Comparison of ENCODE assay signal across 8 mouse cellular contexts in the genomic region with DNA sequence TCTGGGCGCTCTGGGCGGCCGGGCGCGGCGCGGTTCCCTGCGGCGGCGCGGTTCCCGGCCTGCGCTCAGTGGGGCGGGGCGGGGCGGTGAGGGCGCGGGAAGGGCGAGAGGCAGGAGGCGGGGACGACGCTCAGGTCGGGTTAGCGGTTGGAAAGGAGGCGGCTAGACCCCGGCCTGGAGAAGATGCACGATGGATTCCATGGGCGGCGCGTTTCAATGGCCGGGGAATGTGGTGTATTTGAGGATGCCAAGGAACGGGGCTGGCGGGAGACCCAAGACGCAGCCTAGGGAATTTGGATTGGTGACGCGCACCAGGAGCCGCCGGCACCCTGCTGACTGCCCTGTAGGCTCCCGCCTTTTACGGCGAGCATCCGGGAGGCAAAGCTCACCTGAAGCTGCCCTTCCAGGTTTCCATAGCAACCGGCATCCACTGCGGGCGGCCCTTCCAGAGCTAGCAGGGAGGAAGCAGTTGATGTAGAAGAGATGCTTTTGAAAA. TPM values are rescaled to one million over a fixed set of nuclear protein-coding genes. Genes with fewer than 3 reads are reported as not detected.
A peak's percentile ranks its signal among the peaks of the same experiment; 100 is the strongest.
DNase-seq lines count a peak whose midpoint lies in the region; ATAC-seq lines count a peak whose summit lies in the region.

No protein-coding gene starts in this region.

- H3K27me3 ChIP-seq in heart, embryonic 10.5 days (ENCODE audit: insufficient read depth, poor library complexity, severe bottlenecking): no peaks in the 10 kb centered on the region
- no peaks in the 10 kb centered on the region for H3K27me3 ChIP-seq in hindbrain, embryonic 11.5 days (ENCODE audit: control insufficient read depth, insufficient read depth, low read length)
- H3K27me3 ChIP-seq in stomach, embryonic 16.5 days (ENCODE audit: control insufficient read depth, insufficient read depth, low read length): no peaks in the 10 kb centered on the region

- ATAC-seq in hindbrain, embryonic 11.5 days (ENCODE audit: low FRiP score): peak; percentile 91
- peak; percentile 94 for ATAC-seq in megakaryocyte-erythroid progenitor cell, adult 5-6 weeks (replicated peaks; ENCODE audit: low FRiP score, low TSS enrichment, poor library complexity, severe bottlenecking)
- ATAC-seq in stomach, embryonic 16.5 days (ENCODE audit: insufficient read depth, low FRiP score): peak; percentile 94

- no peaks in the 10 kb centered on the region for H3K9me3 ChIP-seq in heart, embryonic 10.5 days
- no peaks in the 10 kb centered on the region for H3K9me3 ChIP-seq in hindbrain, embryonic 11.5 days (ENCODE audit: control insufficient read depth, low read length)
- H3K9me3 ChIP-seq in stomach, embryonic 16.5 days (replicated peaks; ENCODE audit: control insufficient read depth, low read length): no peaks in the 10 kb centered on the region

- H3K9ac ChIP-seq in hindbrain, embryonic 11.5 days (ENCODE audit: low read depth, low read length): peak overlapping the region; percentile 92
- H3K9ac ChIP-seq in stomach, embryonic 16.5 days (ENCODE audit: low read length): peak overlapping the region; percentile 97

- H3K27ac ChIP-seq in heart, embryonic 10.5 days: peak overlapping the region; percentile 98
- peak overlapping the region; percentile 98 for H3K27ac ChIP-seq in hindbrain, embryonic 11.5 days (ENCODE audit: low read depth, low read length)
- H3K27ac ChIP-seq in stomach, embryonic 16.5 days (ENCODE audit: low read length): peak overlapping the region; percentile 98

- H3K4me3 ChIP-seq in heart, embryonic 10.5 days: peak overlapping the region; percentile 80
- peak overlapping the region; percentile 81 for H3K4me3 ChIP-seq in hindbrain, embryonic 11.5 days (ENCODE audit: low read depth, low read length)
- H3K4me3 ChIP-seq in stomach, embryonic 16.5 days (replicated peaks; ENCODE audit: low read length): peak overlapping the region; percentile 85

- H3K4me2 ChIP-seq in hindbrain, embryonic 11.5 days (replicated peaks; ENCODE audit: low read depth, low read length): peak overlapping the region; percentile 53
- peak overlapping the region; percentile 87 for H3K4me2 ChIP-seq in stomach, embryonic 16.5 days (ENCODE audit: low read depth, low read length)

- peaks cover 42% of the 10 kb centered on the region for H3K36me3 ChIP-seq in heart, embryonic 10.5 days
- H3K36me3 ChIP-seq in hindbrain, embryonic 11.5 days (ENCODE audit: control insufficient read depth, insufficient read depth, low read length): peaks cover 7% of the 10 kb centered on the region
- H3K36me3 ChIP-seq in stomach, embryonic 16.5 days (ENCODE audit: control insufficient read depth, insufficient read depth, low read length): peaks cover 5% of the 10 kb centered on the region; the same call in 1 of the 2 replicates

- intact Hi-C loops in heart, postnatal 25 days (cut with DNase I): no loop called here
- intact Hi-C loops in left cerebral cortex, postnatal 10 days (cut with DNase I): no loop called here

- under 1% methylated on average over 45 of the region's 45 CpGs for WGBS in heart, embryonic 10.5 days
- 0% methylated on average over 31 of the region's 45 CpGs for WGBS in hindbrain, embryonic 11.5 days
- WGBS in stomach, embryonic 16.5 days: under 1% methylated on average over 45 of the region's 45 CpGs

- peak; percentile 87 for DNase-seq in heart, embryonic 10.5 days (ENCODE audit: low spot score)
- no peak for DNase-seq in heart, postnatal 25 days (ENCODE audit: low spot score)
- DNase-seq in Muller cell, postnatal 12 days (ENCODE audit: inconsistent ontology term): peak; percentile 90
- DNase-seq in embryo, embryonic 11.5 days (ENCODE audit: low read depth, low spot score): peak; percentile 69
- no peak for DNase-seq in hindbrain, embryonic 11.5 days (ENCODE audit: low spot score)
- DNase-seq in left cerebral cortex, postnatal 10 days (ENCODE audit: extremely low spot score in 1 of 2, low spot score in 2 of 2): peak; percentile 63 to 77

- peaks cover 16% of the 10 kb centered on the region for H3K4me1 ChIP-seq in heart, embryonic 10.5 days
- H3K4me1 ChIP-seq in hindbrain, embryonic 11.5 days (replicated peaks; ENCODE audit: control insufficient read depth, insufficient read depth, low read length): peaks cover 2% of the 10 kb centered on the region; the same call in 1 of the 2 replicates
- peaks cover 11% of the 10 kb centered on the region; the same call in 1 of the 2 replicates for H3K4me1 ChIP-seq in stomach, embryonic 16.5 days (ENCODE audit: control insufficient read depth, insufficient read depth, low read length)

RNA-seq across cellular contexts. Expression of a gene that starts 0.5 kb away (rescaled TPM):
- polyA plus RNA-seq in heart, embryonic 10.5 days (2016; fragmentation: Nextera tagmentation; extraction: Ambion mirVana): 43.6 and 55.6 TPM in 2 replicates
- total RNA-seq in heart, postnatal 25 days (2021): 10 to 100 TPM; 21.1 to 22.0 TPM
- 122 and 131 TPM in 2 replicates for polyA plus RNA-seq in hindbrain, embryonic 11.5 days (2014; fragmentation: Nextera tagmentation; extraction: Ambion mirVana)
- total RNA-seq in left cerebral cortex, postnatal 10 days (2021): 100 to 1,000 TPM; 142 to 151 TPM
- total RNA-seq in megakaryocyte-erythroid progenitor cell, adult 5-6 weeks (2014; fragmentation: Nextera tagmentation): 31.2 and 52.8 TPM in 2 replicates
- total RNA-seq in megakaryocyte-erythroid progenitor cell, adult 5-6 weeks (2017): 34.5 and 49.7 TPM in 2 replicates
- 41.5 and 45.0 TPM in 2 replicates for polyA plus RNA-seq in stomach, embryonic 16.5 days (2015; fragmentation: Nextera tagmentation; extraction: Ambion mirVana)

RNA-seq across cellular contexts. Expression of a gene that starts 18.9 kb away (rescaled TPM):
- polyA plus RNA-seq in heart, embryonic 10.5 days (2016; fragmentation: Nextera tagmentation; extraction: Ambion mirVana): 22.0 and 25.6 TPM in 2 replicates
- 1 to 10 TPM; 7.6 to 8.8 TPM for total RNA-seq in heart, postnatal 25 days (2021)
- 37.7 and 37.9 TPM in 2 replicates for polyA plus RNA-seq in hindbrain, embryonic 11.5 days (2014; fragmentation: Nextera tagmentation; extraction: Ambion mirVana)
- 10 to 100 TPM; 12.8 to 13.7 TPM for total RNA-seq in left cerebral cortex, postnatal 10 days (2021)
- 25.4 and 26.1 TPM in 2 replicates for total RNA-seq in megakaryocyte-erythroid progenitor cell, adult 5-6 weeks (2014; fragmentation: Nextera tagmentation)
- total RNA-seq in megakaryocyte-erythroid progenitor cell, adult 5-6 weeks (2017): 32.2 and 33.6 TPM in 2 replicates
- 17.2 and 20.5 TPM in 2 replicates for polyA plus RNA-seq in stomach, embryonic 16.5 days (2015; fragmentation: Nextera tagmentation; extraction: Ambion mirVana)

RNA-seq across cellular contexts. Expression of a gene that starts 19.9 kb away (rescaled TPM):
- 0.12 and 0.28 TPM in 2 replicates for polyA plus RNA-seq in heart, embryonic 10.5 days (2016; fragmentation: Nextera tagmentation; extraction: Ambion mirVana)
- not detected for total RNA-seq in heart, postnatal 25 days (2021)
- 0.64 and 0.91 TPM in 2 replicates for polyA plus RNA-seq in hindbrain, embryonic 11.5 days (2014; fragmentation: Nextera tagmentation; extraction: Ambion mirVana)
- total RNA-seq in left cerebral cortex, postnatal 10 days (2021): under 1 TPM; 0.16 to 0.21 TPM
- not detected in 2 replicates for total RNA-seq in megakaryocyte-erythroid progenitor cell, adult 5-6 weeks (2014; fragmentation: Nextera tagmentation)
- not detected in 2 replicates for total RNA-seq in megakaryocyte-erythroid progenitor cell, adult 5-6 weeks (2017)
- polyA plus RNA-seq in stomach, embryonic 16.5 days (2015; fragmentation: Nextera tagmentation; extraction: Ambion mirVana): 0.10 and 0.31 TPM in 2 replicates

RNA-seq across cellular contexts. Expression of a gene that starts 42.2 kb away (rescaled TPM):
- 0.92 and 1.2 TPM in 2 replicates for polyA plus RNA-seq in heart, embryonic 10.5 days (2016; fragmentation: Nextera tagmentation; extraction: Ambion mirVana)
- total RNA-seq in heart, postnatal 25 days (2021): 1 to 10 TPM; 3.5 to 4.1 TPM
- 0.29 and 0.78 TPM in 2 replicates for polyA plus RNA-seq in hindbrain, embryonic 11.5 days (2014; fragmentation: Nextera tagmentation; extraction: Ambion mirVana)
- 1 to 10 TPM in 1 of 2 experiments, under 1 TPM in 1; 0.57 to 1.2 TPM for total RNA-seq in left cerebral cortex, postnatal 10 days (2021)
- 3.8 and 4.7 TPM in 2 replicates for total RNA-seq in megakaryocyte-erythroid progenitor cell, adult 5-6 weeks (2014; fragmentation: Nextera tagmentation)
- total RNA-seq in megakaryocyte-erythroid progenitor cell, adult 5-6 weeks (2017): 2.7 and 5.6 TPM in 2 replicates
- 1.6 and 2.1 TPM in 2 replicates for polyA plus RNA-seq in stomach, embryonic 16.5 days (2015; fragmentation: Nextera tagmentation; extraction: Ambion mirVana)

Comparison
In these comparisons a context has a peak if more than half of its experiments do, and no peak if none do; other contexts are left out.
1. DNase-seq: peak in heart, embryonic 10.5 days (single experiment), Muller cell, postnatal 12 days (single experiment), embryo, embryonic 11.5 days (single experiment) and left cerebral cortex, postnatal 10 days (2 of 2); none in heart, postnatal 25 days (single experiment) and hindbrain, embryonic 11.5 days (single experiment).
2. Peak in every context shown above with its lines, with median percentiles within 50 percentile points of each other: H3K27ac ChIP-seq, H3K4me3 ChIP-seq and ATAC-seq.